Mouse (Mus musculus): Measurements from ENCODE around the gene Smarcad1. TPM values are rescaled to one million over a fixed set of nuclear protein-coding genes. Genes with fewer than 3 reads are reported as not detected.
"Not testable (repeated sequence)": the region's sequence is repeated elsewhere in the genome, so short reads cannot be mapped to it uniquely, and the experiment has no call there.

Smarcad1 gene
- total and polyA plus RNA-seq, 2 experiments from 2014 or later = 25.0 to 34.4 TPM

DNA sequence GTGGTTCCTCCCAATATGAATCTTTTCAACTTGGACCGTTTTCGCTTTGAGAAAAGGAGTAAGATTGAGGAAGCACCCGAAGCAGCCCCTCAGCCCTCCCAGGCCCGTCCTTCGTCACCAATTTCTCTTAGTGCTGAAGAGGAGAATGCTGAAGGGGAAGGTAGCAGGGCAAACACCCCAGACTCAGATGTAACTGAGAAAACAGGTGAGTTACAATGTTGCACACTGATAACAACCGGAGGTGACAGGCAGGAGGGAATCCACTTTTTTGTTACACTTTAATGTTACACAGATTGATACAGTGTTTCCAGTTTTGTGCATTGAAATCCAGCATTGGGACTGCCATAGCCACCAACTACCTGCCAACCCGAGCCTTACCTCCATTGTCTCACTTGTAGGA is 858 bp downstream of the Smarcad1 start:
- ATAC-seq (ENCODE audit: insufficient read depth, low read depth) = no peak
- Histone ChIP-seq H3K27me3 (ENCODE audit: control insufficient read depth, insufficient read depth, low read length) (no peaks in the 10 kb centered on the region), H3K9ac (replicated peaks; ENCODE audit: low read depth, low read length) (peak overlapping the region; percentile 93), H3K27ac (ENCODE audit: low read depth) (peak overlapping the region; percentile 96), H3K36me3 (replicated peaks; ENCODE audit: control insufficient read depth, insufficient read depth, low read length) (peaks cover 23% of the 10 kb centered on the region), H3K4me3 (ENCODE audit: low read depth, low read length) (peak overlapping the region; percentile 83), H3K4me2 (ENCODE audit: low read depth, low read length) (peak overlapping the region; percentile 74), H3K9me3 (replicated peaks; ENCODE audit: control insufficient read depth, low read length) (no peaks in the 10 kb centered on the region), H3K4me1 (ENCODE audit: control insufficient read depth, insufficient read depth) (no peaks in the 10 kb centered on the region)
- no peak for DNase-seq (ENCODE audit: low spot score)
- WGBS = 12% methylated on average over 7 of the region's 7 CpGs
- no peak for TF ChIP-seq EP300 (IDR thresholded peaks at IDR 0.05; ENCODE audit: low read depth)
- no peak for TF ChIP-seq CTCF (IDR thresholded peaks at IDR 0.05; ENCODE audit: low read depth)

DNA sequence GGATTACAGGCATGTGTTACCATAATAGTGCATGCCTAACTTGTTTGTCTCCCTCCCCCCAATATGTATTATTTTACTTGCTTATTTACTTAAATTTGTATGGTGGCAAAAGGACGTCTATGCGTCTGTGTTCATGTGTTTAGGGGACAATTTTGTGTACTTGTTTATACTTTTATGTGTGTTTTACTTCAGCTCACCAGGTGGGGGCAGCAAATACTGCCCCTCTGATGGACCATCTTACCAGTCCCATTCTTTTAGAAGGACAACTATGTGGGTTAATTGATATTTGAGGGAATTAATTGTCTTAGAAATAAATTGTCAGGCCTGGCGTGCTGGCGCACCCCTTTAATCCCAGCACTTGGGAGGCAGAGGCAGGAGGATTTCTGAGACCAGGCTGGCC is 6.7 kb downstream of the Smarcad1 start:
- ATAC-seq (ENCODE audit: insufficient read depth, low read depth) = no peak
- no peak overlapping the region for H3K4me3 ChIP-seq (ENCODE audit: low read depth, low read length)
- no peak overlapping the region for H3K9ac ChIP-seq (replicated peaks; ENCODE audit: low read depth, low read length)
- DNase-seq (ENCODE audit: low spot score) = no peak
- peak; percentile 18; the same call in 1 of the 2 replicates for TF ChIP-seq CTCF (IDR thresholded peaks at IDR 0.05; ENCODE audit: low read depth)
- TF ChIP-seq EP300 (IDR thresholded peaks at IDR 0.05; ENCODE audit: low read depth) = no peak
- H3K27ac ChIP-seq (ENCODE audit: low read depth) = no peak overlapping the region
- peaks cover 53% of the 10 kb centered on the region for H3K36me3 ChIP-seq (replicated peaks; ENCODE audit: control insufficient read depth, insufficient read depth, low read length)
- H3K27me3 ChIP-seq (ENCODE audit: control insufficient read depth, insufficient read depth, low read length) = no peaks in the 10 kb centered on the region
- H3K4me2 ChIP-seq (ENCODE audit: low read depth, low read length) = no peak overlapping the region
- no peaks in the 10 kb centered on the region for H3K4me1 ChIP-seq (ENCODE audit: control insufficient read depth, insufficient read depth)
- 94% methylated on average over 4 of the region's 4 CpGs for WGBS
- H3K9me3 ChIP-seq (replicated peaks; ENCODE audit: control insufficient read depth, low read length) = no peaks in the 10 kb centered on the region

GRCm38 (mm10) chr6:65056620-65057019 is 14.2 kb downstream of the Smarcad1 start:
- H3K9ac ChIP-seq (replicated peaks; ENCODE audit: low read depth, low read length) = no peak overlapping the region
- WGBS = 88% methylated on average over 5 of the region's 5 CpGs
- DNase-seq (ENCODE audit: low spot score) (no peak), ATAC-seq (ENCODE audit: insufficient read depth, low read depth) (no peak)
- peaks cover 67% of the 10 kb centered on the region for H3K36me3 ChIP-seq (replicated peaks; ENCODE audit: control insufficient read depth, insufficient read depth, low read length)
- H3K4me2 ChIP-seq (ENCODE audit: low read depth, low read length) = no peak overlapping the region
- no peaks in the 10 kb centered on the region for H3K4me1 ChIP-seq (ENCODE audit: control insufficient read depth, insufficient read depth)
- no peak for TF ChIP-seq CTCF (IDR thresholded peaks at IDR 0.05; ENCODE audit: low read depth)
- TF ChIP-seq EP300 (IDR thresholded peaks at IDR 0.05; ENCODE audit: low read depth) = no peak
- H3K4me3 ChIP-seq (ENCODE audit: low read depth, low read length) = no peak overlapping the region
- H3K9me3 ChIP-seq (replicated peaks; ENCODE audit: control insufficient read depth, low read length) = no peaks in the 10 kb centered on the region
- H3K27me3 ChIP-seq (ENCODE audit: control insufficient read depth, insufficient read depth, low read length) = no peaks in the 10 kb centered on the region
- H3K27ac ChIP-seq (ENCODE audit: low read depth) = no peak overlapping the region

DNA sequence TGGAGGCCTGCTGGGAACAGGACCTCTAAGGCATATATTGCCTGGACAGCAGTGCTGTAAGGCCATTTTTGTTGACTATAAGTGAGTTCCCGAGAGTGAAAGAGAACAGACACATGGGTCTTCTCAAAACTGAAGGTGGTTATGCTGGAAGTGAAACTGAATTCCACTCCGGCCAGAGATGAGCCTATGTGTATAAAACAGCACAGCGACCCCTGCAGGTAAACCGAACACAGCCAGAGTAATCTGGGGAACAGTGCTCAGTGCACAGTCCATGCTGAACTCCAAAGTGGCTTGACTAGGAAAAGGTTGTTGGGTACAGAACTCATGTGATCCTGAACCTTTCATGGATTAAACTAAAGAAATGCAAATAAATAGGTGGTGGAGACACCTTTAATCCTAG is 14.8 kb downstream of the Smarcad1 start:
- H3K4me2 ChIP-seq (ENCODE audit: low read depth, low read length); H3K4me1 ChIP-seq (ENCODE audit: control insufficient read depth, insufficient read depth); H3K4me3 ChIP-seq (ENCODE audit: low read depth, low read length); DNase-seq (ENCODE audit: low spot score); H3K9ac ChIP-seq (replicated peaks; ENCODE audit: low read depth, low read length); H3K9me3 ChIP-seq (replicated peaks; ENCODE audit: control insufficient read depth, low read length); H3K27me3 ChIP-seq (ENCODE audit: control insufficient read depth, insufficient read depth, low read length); ATAC-seq (ENCODE audit: insufficient read depth, low read depth); H3K27ac ChIP-seq (ENCODE audit: low read depth): not testable (repeated sequence)
- 74% methylated on average over 4 of the region's 4 CpGs for WGBS
- peaks cover 63% of the 10 kb centered on the region for H3K36me3 ChIP-seq (replicated peaks; ENCODE audit: control insufficient read depth, insufficient read depth, low read length)

DNA sequence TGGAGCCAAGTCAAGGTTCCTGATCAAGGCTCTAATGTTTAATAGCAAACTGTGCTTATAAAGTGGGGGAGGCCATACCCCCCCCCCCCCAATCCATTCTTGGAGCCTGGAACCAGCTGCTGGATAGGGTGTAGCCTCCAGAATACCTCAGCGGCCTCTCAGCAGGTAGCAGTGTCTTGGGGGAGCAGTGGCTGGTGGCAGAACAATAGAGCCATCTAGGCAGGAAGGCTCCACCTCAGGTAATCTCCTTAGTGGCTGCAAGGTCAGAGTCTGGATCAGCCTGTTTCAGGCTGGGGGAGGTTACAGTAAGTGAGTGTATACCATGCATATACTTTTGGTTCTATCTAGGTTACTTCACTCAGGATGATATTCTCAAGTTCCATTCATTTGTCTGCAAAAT is 18.7 kb downstream of the Smarcad1 start:
- Histone ChIP-seq H3K27me3 (ENCODE audit: control insufficient read depth, insufficient read depth, low read length) (no peaks in the 10 kb centered on the region), H3K9me3 (replicated peaks; ENCODE audit: control insufficient read depth, low read length) (no peaks in the 10 kb centered on the region), H3K4me2 (ENCODE audit: low read depth, low read length) (no peak overlapping the region), H3K4me1 (ENCODE audit: control insufficient read depth, insufficient read depth) (no peaks in the 10 kb centered on the region), H3K9ac (replicated peaks; ENCODE audit: low read depth, low read length) (no peak overlapping the region), H3K27ac (ENCODE audit: low read depth) (no peak overlapping the region), H3K36me3 (replicated peaks; ENCODE audit: control insufficient read depth, insufficient read depth, low read length) (peaks cover 54% of the 10 kb centered on the region), H3K4me3 (ENCODE audit: low read depth, low read length) (no peak overlapping the region)
- no peak for TF ChIP-seq EP300 (IDR thresholded peaks at IDR 0.05; ENCODE audit: low read depth)
- no peak for TF ChIP-seq CTCF (IDR thresholded peaks at IDR 0.05; ENCODE audit: low read depth)
- ATAC-seq (ENCODE audit: insufficient read depth, low read depth) (no peak), DNase-seq (ENCODE audit: low spot score) (no peak)
- 81% methylated on average over 1 of the region's 1 CpGs for WGBS

DNA sequence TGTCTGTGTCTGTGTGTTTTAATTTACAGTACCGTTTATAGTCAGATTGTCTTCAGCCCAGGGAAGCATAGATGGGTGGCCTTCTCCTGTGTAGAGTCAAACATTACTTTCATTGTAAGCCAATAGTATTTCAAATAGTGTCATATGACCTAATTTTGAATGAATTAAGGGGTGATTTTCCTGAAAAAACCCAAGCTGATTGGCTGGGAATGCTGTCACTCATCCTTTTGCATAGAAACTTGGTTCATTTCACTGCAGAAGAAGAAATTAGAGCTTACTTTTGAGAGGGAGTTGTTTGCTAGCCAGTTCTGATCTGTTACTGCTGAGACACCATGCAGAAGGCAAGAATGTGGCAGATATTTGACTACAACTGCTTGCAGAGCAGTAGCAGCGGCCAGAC is 32.8 kb downstream of the Smarcad1 start:
- Histone ChIP-seq H3K4me1 (ENCODE audit: control insufficient read depth, insufficient read depth) (no peaks in the 10 kb centered on the region), H3K36me3 (replicated peaks; ENCODE audit: control insufficient read depth, insufficient read depth, low read length) (peaks cover 59% of the 10 kb centered on the region), H3K4me3 (ENCODE audit: low read depth, low read length) (no peak overlapping the region), H3K4me2 (ENCODE audit: low read depth, low read length) (no peak overlapping the region), H3K27ac (ENCODE audit: low read depth) (no peak overlapping the region), H3K9me3 (replicated peaks; ENCODE audit: control insufficient read depth, low read length) (no peaks in the 10 kb centered on the region), H3K9ac (replicated peaks; ENCODE audit: low read depth, low read length) (no peak overlapping the region), H3K27me3 (ENCODE audit: control insufficient read depth, insufficient read depth, low read length) (no peaks in the 10 kb centered on the region)
- TF ChIP-seq EP300 (IDR thresholded peaks at IDR 0.05; ENCODE audit: low read depth) = no peak
- TF ChIP-seq CTCF (IDR thresholded peaks at IDR 0.05; ENCODE audit: low read depth) = no peak
- 65% methylated on average over 2 of the region's 2 CpGs for WGBS
- ATAC-seq (ENCODE audit: insufficient read depth, low read depth) (no peak), DNase-seq (ENCODE audit: low spot score) (no peak)
